ENCODE assay signal across 20 mouse cellular contexts in genomic region chr4:117421077-117421476, GRCm38 (mm10).
"Had no signal": no experiment of that assay in that cellular context is flagged by ENCODE, and none has a peak within 500 bp of the region (broad histone marks: within the 10 kb centered on the region; RNA-seq: fewer than 3 reads in every experiment).

No protein-coding gene starts in this region.

- H3K27me3 ChIP-seq: limb, embryonic 13.5 days; liver, embryonic 13.5 days had no signal

- ATAC-seq: liver, postnatal 0 days had no signal

- H3K27ac ChIP-seq: left cerebral cortex, adult 2 months; limb, embryonic 10.5 days; limb, embryonic 13.5 days; liver, embryonic 13.5 days; midbrain, embryonic 10.5 days had no signal

- H3K9me3 ChIP-seq: limb, embryonic 10.5 days; limb, embryonic 13.5 days; liver, embryonic 13.5 days; midbrain, embryonic 10.5 days had no signal

- H3K4me2 ChIP-seq: limb, embryonic 13.5 days; liver, embryonic 13.5 days; lung, embryonic 14.5 days had no signal

- H3K9ac ChIP-seq: limb, embryonic 13.5 days; liver, embryonic 13.5 days; liver, postnatal 0 days; lung, embryonic 14.5 days had no signal

- H3K4me3 ChIP-seq: left cerebral cortex, adult 2 months; limb, embryonic 10.5 days; limb, embryonic 13.5 days; liver, embryonic 13.5 days; megakaryocyte, embryonic 14.5 days; midbrain, embryonic 10.5 days had no signal

- H3K4me1 ChIP-seq: limb, embryonic 13.5 days; liver, embryonic 13.5 days; megakaryocyte, embryonic 14.5 days had no signal

- DNase-seq: kidney, adult 18-20 months; kidney, adult 9 months; kidney, postnatal 14 days; kidney, postnatal 4 days; layer of hippocampus, adult 9-11 months; layer of hippocampus, postnatal 36 days; liver; liver, embryonic 13.5 days; liver, postnatal 0 days; lung, embryonic 14.5 days; lung, postnatal 10 days; lung, postnatal 36 days; midbrain, embryonic 14.5 days; thymus, adult 18-20 months; thymus, postnatal 36 days had no signal

- H3K36me3 ChIP-seq: limb, embryonic 13.5 days; liver, embryonic 13.5 days had no signal
